Mouse (Mus musculus) midbrain, embryonic 16.5 days (tissue): ENCODE measurements around the gene Olfr549. TPM values are rescaled to one million over a fixed set of nuclear protein-coding genes. Genes with fewer than 3 reads are reported as not detected.
A peak's percentile ranks its signal among the peaks of the same experiment; 100 is the strongest.

Experiments
- ATAC-seq: fragments of 200-750 bp; cut with Nextera tagmentation; 2 replicates; pipeline ENCODE4 v1.8.0; 2017; ENCODE audit warnings: moderate TSS enrichment
- H3K27ac ChIP-seq: fragments of 300-500 bp; sonication (generic); 2 replicates; pipeline ENCODE4 v1.5.1; 2014; ENCODE audit warnings: mild to moderate bottlenecking, low read length, mixed read lengths
- H3K27me3 ChIP-seq: fragments of 300-500 bp; sonication (generic); 2 replicates; pipeline ENCODE4 v1.6.1; 2014; ENCODE audit warnings: low read depth, low read length, mixed read lengths; ENCODE audit not compliant: control insufficient read depth, insufficient read depth
- H3K36me3 ChIP-seq: fragments of 300-500 bp; sonication (generic); 2 replicates; pipeline ENCODE4 v1.6.1; 2014; ENCODE audit warnings: mild to moderate bottlenecking, low read length, moderate library complexity, mixed read lengths; ENCODE audit not compliant: control insufficient read depth, insufficient read depth
- H3K4me1 ChIP-seq: fragments of 300-500 bp; sonication (generic); 2 replicates; pipeline ENCODE4 v1.6.1; 2014; ENCODE audit warnings: mild to moderate bottlenecking, low read length, mixed read lengths; ENCODE audit not compliant: control insufficient read depth, insufficient read depth
- H3K4me2 ChIP-seq: fragments of 300-500 bp; sonication (generic); 2 replicates; pipeline ENCODE4 v1.6.1; 2014; ENCODE audit warnings: mild to moderate bottlenecking, low read length, mixed read lengths
- H3K4me3 ChIP-seq: fragments of 300-500 bp; sonication (generic); 2 replicates; pipeline ENCODE4 v1.5.1; 2014; ENCODE audit warnings: low read depth, mild to moderate bottlenecking, low read length, moderate library complexity, mixed read lengths
- H3K9ac ChIP-seq: fragments of 300-500 bp; sonication (generic); 2 replicates; pipeline ENCODE4 v1.6.1; 2014; ENCODE audit warnings: low read depth, low read length, mixed read lengths
- H3K9me3 ChIP-seq: fragments of 300-500 bp; sonication (generic); replicated peaks from 2 replicates; pipeline ENCODE4 v1.6.1; 2014; ENCODE audit warnings: mild to moderate bottlenecking, low read length, mixed read lengths; ENCODE audit not compliant: control insufficient read depth, poor library complexity, severe bottlenecking
- WGBS: fragments of 180-500 bp; shearing (Covaris S2); extraction: QIAGEN DNeasy Blood & Tissue Kit; methylation state at CpG from one replicate; pipeline ENCODE4 v1.1.7; 2014; 5-methylcytosine and 5-hydroxymethylcytosine counted together
- polyA plus RNA-seq: library from polyadenylated mRNA; unstranded; fragments of >200 nt; fragmentation: Nextera tagmentation; extraction: Ambion mirVana; gene quantifications from 2 replicates; pipeline ENCODE4 v1.2.1, GENCODE M21; 2015

Olfr549 gene
- polyA plus RNA-seq, 1 experiment from 2014 or later = not detected

DNA sequence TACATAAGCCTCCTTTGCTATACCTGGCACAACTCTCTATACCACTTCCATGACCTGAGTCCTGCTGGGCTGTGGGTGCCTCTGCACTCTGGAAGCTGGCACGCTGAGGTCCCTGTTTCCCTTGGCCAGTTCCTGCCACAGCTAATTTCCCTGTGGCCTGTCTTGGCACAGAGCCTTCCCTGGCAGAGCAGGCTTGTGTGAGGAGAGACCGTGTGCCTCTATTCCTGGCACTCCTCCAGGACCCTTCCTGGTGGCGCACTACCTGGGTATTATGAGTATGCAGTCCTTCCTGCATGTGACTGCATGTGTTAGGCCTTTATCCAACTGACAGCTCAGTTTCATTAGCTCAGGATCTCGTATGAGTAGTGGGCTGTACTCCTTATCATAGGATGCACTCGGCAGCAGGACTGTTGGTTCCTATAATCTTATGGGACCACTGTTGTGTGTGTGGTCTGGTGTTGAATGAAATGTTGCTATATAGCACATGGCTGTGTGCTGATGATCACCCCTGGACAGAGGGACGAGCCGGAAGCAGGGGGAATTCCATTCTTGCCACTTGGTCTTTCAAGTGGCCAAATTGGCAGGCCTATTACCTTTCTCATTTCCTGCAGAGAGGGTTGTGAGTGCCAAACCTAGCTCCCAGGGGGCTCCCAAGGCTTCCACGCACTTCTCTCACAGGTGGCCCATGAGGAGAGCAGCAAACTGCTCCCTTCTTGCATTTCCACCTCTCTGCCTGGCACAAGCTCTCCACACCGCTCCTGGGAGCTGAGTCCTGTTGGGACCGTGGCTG, 33.2 kb upstream of the Olfr549 start:
- no peak overlapping the region for H3K9ac ChIP-seq
- H3K27me3 ChIP-seq = no peaks in the 10 kb centered on the region
- no peaks in the 10 kb centered on the region for H3K36me3 ChIP-seq
- H3K9me3 ChIP-seq = no peaks in the 10 kb centered on the region
- no peak overlapping the region for H3K4me2 ChIP-seq
- no peak overlapping the region for H3K27ac ChIP-seq
- no peak overlapping the region for H3K4me3 ChIP-seq
- ATAC-seq = no peak
- 72% methylated on average over 10 of the region's 10 CpGs for WGBS
- 0 out of 2 replicates have a peak, but pooled peaks cover 3% of the 10 kb centered on the region for H3K4me1 ChIP-seq

DNA sequence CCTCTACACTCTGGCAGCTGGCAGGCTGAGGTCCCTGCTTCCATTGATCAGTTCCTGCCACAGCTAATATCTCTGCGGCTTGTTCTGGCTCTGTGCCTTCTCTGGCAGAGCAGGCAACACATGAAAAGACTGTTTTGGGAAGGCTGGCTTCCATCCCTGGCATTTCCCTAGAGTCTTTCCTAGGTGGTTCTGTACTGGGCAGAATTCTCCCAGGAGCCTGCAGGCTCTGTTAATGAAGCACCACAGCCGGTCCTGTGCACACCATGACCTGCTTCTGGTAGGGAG, 32.7 kb upstream of the Olfr549 start:
- Histone ChIP-seq H3K27me3 (no peaks in the 10 kb centered on the region), H3K27ac (no peak overlapping the region), H3K4me1 (0 out of 2 replicates have a peak, but pooled peaks cover 3% of the 10 kb centered on the region), H3K9me3 (no peaks in the 10 kb centered on the region), H3K4me2 (no peak overlapping the region), H3K4me3 (no peak overlapping the region), H3K36me3 (no peaks in the 10 kb centered on the region), H3K9ac (no peak overlapping the region)
- ATAC-seq = no peak
- WGBS = 83% methylated on average over 2 of the region's 2 CpGs

DNA sequence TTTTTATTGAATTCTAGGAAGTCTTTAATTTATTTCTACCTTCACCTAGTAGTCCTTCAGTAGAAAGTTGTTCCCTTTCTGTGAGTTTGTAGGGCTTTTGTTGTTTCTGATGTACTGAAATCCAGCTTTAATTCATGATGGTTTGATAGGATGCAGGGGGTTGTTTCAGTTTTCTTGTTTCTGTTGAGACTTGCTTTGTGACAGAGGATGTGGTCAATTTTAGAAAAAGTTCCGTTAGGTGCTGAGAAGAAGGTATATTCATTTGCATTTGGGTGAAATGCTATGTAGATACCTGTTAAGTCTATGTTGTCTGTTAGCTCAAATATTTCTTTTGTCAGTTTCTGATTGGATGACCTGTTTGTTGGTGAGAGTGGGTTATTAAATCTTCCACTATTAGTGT, 20.6 kb upstream of the Olfr549 start:
- WGBS = 78% methylated on average over 1 of the region's 1 CpGs

DNA sequence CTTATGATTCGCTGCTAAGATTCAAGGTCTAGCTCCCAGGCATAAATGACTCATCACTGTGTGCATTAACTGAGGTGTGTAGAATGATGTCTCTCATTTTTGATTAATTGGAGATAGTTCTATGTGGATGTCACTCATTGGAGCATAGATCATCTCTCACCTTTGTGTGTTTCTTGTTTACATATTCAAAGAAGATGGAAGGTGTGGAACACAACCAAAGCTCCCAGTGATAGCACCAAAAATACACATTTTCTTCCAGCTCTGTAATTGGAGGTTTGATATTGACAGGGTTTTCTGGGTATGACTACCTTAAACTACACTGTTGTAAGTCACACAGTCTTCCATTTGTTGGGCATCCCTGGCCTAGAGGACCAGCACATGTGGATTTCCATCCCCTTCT, 15.2 kb upstream of the Olfr549 start, which contains the start of gene Olfr547:
Olfr547 (plus strand) TSS at position 301 of the 400 bp plus-strand sequence.
- Histone ChIP-seq H3K27ac (no peak within 1 kb of the TSS), H3K4me2 (no peak within 1 kb of the TSS), H3K4me1 (no peaks in the 10 kb centered on the region), H3K4me3 (no peak within 1 kb of the TSS), H3K36me3 (no peaks in the 10 kb centered on the region), H3K9ac (no peak within 1 kb of the TSS), H3K27me3 (no peaks in the 10 kb centered on the region), H3K9me3 (no peaks in the 10 kb centered on the region; the same call in 1 of the 2 replicates)
- WGBS = 77% methylated on average over 1 of the region's 1 CpGs
- no peak for ATAC-seq

More for the DNA sequence above, 20.6 kb upstream of the Olfr549 start:
- no peak for ATAC-seq
- no peaks in the 10 kb centered on the region for H3K4me1 ChIP-seq
- H3K9ac ChIP-seq = no peak overlapping the region
- no peak overlapping the region for H3K4me2 ChIP-seq
- H3K27me3 ChIP-seq = no peaks in the 10 kb centered on the region
- no peak overlapping the region for H3K4me3 ChIP-seq
- H3K9me3 ChIP-seq = no peaks in the 10 kb centered on the region; the same call in 1 of the 2 replicates
- no peaks in the 10 kb centered on the region for H3K36me3 ChIP-seq
- no peak overlapping the region for H3K27ac ChIP-seq

DNA sequence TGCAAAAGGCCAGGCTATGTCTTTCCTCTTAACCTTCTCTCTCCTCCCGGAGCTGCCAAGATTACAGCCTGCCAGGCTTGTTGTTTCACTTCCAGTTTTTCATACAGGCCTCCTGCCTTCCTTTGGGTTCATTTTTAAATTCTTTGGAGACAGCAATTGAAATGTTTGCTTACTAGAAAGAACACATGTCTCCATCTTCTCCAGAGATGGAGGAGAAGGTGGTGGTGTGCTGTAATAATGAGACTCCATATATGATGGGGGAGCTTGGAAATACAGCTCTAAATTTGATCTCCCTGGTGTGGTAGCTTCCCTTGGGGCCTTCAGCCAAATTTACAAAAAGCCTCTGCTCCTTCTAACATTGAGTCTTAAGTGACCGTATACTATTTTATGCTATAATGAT, 9.1 kb upstream of the Olfr549 start, which contains the start of gene Olfr548-ps1:
Olfr548-ps1 (plus strand) TSS at position 301 of the 400 bp plus-strand sequence.
- Histone ChIP-seq H3K4me1 (no peaks in the 10 kb centered on the region), H3K36me3 (no peaks in the 10 kb centered on the region), H3K27ac (no peak within 1 kb of the TSS), H3K27me3 (no peaks in the 10 kb centered on the region), H3K9me3 (no peaks in the 10 kb centered on the region), H3K9ac (no peak within 1 kb of the TSS), H3K4me3 (no peak within 1 kb of the TSS), H3K4me2 (no peak within 1 kb of the TSS)
- no peak for ATAC-seq
- WGBS = 90% methylated on average over 2 of the region's 2 CpGs

DNA sequence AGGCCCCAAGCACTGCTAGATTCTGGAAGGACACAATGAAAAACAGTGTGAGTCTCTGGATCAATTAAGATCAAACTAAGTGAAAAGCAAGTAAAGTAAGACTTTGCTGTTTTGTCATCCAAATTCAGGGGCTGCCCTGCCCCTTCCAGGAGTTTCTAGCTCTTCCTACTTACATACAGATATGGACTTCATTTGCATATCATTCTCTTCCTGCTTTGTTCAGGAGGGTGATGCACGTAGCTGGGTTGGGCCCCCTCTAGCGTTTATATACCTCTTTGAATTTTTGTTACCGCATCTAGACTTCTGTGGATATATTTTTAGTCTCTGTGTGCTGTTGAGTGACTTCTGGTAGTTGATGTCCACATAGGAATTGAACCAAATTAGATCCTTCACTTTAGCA, 8.4 kb upstream of the Olfr549 start:
- no peak overlapping the region for H3K27ac ChIP-seq
- H3K27me3 ChIP-seq = no peaks in the 10 kb centered on the region
- 71% methylated on average over 3 of the region's 3 CpGs for WGBS
- H3K9ac ChIP-seq = no peak overlapping the region
- no peak overlapping the region for H3K4me2 ChIP-seq
- no peak for ATAC-seq
- H3K9me3 ChIP-seq = no peaks in the 10 kb centered on the region
- H3K4me1 ChIP-seq = no peaks in the 10 kb centered on the region
- no peak overlapping the region for H3K4me3 ChIP-seq
- no peaks in the 10 kb centered on the region for H3K36me3 ChIP-seq

DNA sequence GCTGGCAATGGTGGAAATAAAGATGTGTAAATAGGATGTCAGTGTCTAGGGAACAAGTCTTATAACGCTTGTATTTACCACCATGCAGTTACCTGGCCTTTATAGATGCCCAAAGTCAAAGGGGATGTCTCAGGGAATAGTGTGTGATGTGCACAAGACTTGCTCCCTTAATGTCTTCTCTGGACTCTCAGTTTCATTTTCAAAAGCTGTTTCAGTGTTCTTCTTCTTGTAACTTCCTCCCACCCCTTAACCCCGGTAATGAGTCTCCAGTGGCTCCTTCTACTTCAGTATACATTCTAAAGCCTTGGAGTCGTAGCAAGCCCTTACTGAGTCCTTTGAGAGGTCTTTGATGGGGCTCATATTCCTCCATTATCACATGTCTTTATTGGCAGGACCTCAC, 3.6 kb downstream of the Olfr549 start:
- 82% methylated on average over 3 of the region's 3 CpGs for WGBS

DNA sequence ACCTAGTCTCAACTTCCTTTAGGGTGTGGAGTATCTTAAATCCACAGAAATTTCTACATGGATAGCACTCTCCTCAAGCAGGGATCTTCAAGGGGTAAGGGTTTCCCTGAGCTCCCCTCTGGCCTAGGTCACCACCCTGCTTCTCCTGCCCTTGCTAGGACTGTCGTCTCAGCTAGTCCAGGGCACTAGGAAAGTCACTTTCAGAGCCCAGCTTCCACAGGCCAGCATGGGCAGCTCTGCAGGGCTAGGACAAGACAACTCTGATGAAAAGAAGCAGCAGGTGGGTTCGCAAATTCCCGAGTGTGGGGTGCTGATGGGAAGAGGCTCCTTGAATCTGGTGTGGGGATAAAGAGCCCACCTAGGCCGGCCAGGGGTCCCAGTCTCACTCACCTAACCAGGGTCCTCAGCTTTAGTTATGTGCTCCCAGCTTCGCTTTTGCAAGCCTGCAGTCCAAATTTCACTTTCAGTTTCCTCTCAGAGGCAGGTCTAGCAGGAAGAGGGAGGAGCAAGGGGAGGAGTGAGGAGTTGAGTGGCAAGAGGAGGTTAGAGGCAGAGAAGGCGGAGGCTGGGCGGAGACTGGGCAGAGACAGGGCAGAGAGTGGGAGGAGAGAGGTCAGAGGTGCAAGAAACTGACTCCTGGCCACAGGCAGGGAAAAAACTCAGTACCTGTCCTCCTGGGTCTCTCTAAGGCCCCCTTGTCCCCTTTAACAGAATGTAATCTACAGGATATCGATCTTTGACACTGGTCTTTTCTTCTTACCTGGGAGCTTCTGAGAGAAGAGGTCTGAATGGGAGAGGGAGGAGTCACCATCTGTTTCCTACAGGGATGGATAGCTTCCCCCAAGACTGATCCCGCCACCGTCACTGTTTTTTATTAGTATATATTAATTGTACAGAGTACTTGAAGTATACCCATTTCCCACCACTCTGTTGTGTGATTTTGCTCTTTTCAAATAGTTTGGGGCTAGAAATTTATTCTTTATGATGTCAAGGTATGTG, 15.6 kb downstream of the Olfr549 start, which contains the start of gene Trim21:
Trim21 (minus strand) TSS at position 488 of the 999 bp plus-strand sequence.
- ATAC-seq = no peak
- no peak within 1 kb of the TSS for H3K9ac ChIP-seq

More for the DNA sequence above, 3.6 kb downstream of the Olfr549 start:
- Histone ChIP-seq H3K36me3 (no peaks in the 10 kb centered on the region), H3K9me3 (no peaks in the 10 kb centered on the region), H3K4me3 (no peak overlapping the region), H3K27ac (no peak overlapping the region), H3K4me1 (no peaks in the 10 kb centered on the region), H3K27me3 (no peaks in the 10 kb centered on the region), H3K4me2 (no peak overlapping the region), H3K9ac (no peak overlapping the region)
- no peak for ATAC-seq

More for the DNA sequence above, 15.6 kb downstream of the Olfr549 start, which contains the start of gene Trim21:
- no peaks in the 10 kb centered on the region for H3K27me3 ChIP-seq
- H3K4me1 ChIP-seq = no peaks in the 10 kb centered on the region
- no peaks in the 10 kb centered on the region for H3K36me3 ChIP-seq
- no peaks in the 10 kb centered on the region for H3K9me3 ChIP-seq
- H3K4me3 ChIP-seq = peak within 1 kb of the TSS; percentile 22; the same call in 1 of the 2 replicates
- no peak within 1 kb of the TSS for H3K27ac ChIP-seq
- 24% methylated on average over 10 of the region's 10 CpGs for WGBS
- peak within 1 kb of the TSS; percentile 39 for H3K4me2 ChIP-seq
